Mouse (Mus musculus): ENCODE measurements around the gene Pla2g4f. TPM values are rescaled to one million over a fixed set of nuclear protein-coding genes. Genes with fewer than 3 reads are reported as not detected.

The Pla2g4f gene
- polyA plus RNA-seq, 1 experiment from 2014 or later, result 0.06 TPM

- ATAC-seq (ENCODE audit: low FRiP score, low read depth), result no peak
- Histone ChIP-seq H3K27me3 (no peaks in the 10 kb centered on the region), H3K4me2 (0 out of 2 replicates have a peak overlapping the region, but pooled peaks have one; percentile 15), H3K36me3 (no peaks in the 10 kb centered on the region), H3K4me1 (replicated peaks) (no peaks in the 10 kb centered on the region; the same call in 1 of the 2 replicates), H3K9me3 (no peaks in the 10 kb centered on the region), H3K9ac (no peak overlapping the region), H3K27ac (replicated peaks) (no peak overlapping the region), H3K4me3 (no peak overlapping the region)
- WGBS, result 3% methylated on average over 9 of the region's 9 CpGs
Measured at GRCm38 (mm10) chr2:120268635-120269034, 45.3 kb downstream of the Pla2g4f start.

- Histone ChIP-seq H3K27me3 (no peaks in the 10 kb centered on the region), H3K4me2 (no peak overlapping the region), H3K36me3 (no peaks in the 10 kb centered on the region), H3K9me3 (no peaks in the 10 kb centered on the region), H3K9ac (no peak overlapping the region), H3K4me3 (no peak overlapping the region), H3K27ac (replicated peaks) (no peak overlapping the region), H3K4me1 (replicated peaks) (no peaks in the 10 kb centered on the region; the same call in 1 of the 2 replicates)
- ATAC-seq (ENCODE audit: low FRiP score, low read depth), result no peak
- WGBS, result 76% methylated on average over 6 of the region's 6 CpGs
Measured at GRCm38 (mm10) chr2:120265523-120265922, 48.4 kb downstream of the Pla2g4f start.

- H3K9me3 ChIP-seq, result no peaks in the 10 kb centered on the region
- no peak overlapping the region for H3K4me2 ChIP-seq
- H3K4me3 ChIP-seq, result no peak overlapping the region
- H3K27me3 ChIP-seq, result no peaks in the 10 kb centered on the region
- ATAC-seq (ENCODE audit: low FRiP score, low read depth), result peak; percentile 45; the same call in 1 of the 2 replicates
- no peaks in the 10 kb centered on the region; the same call in 1 of the 2 replicates for H3K4me1 ChIP-seq (replicated peaks)
- 48% methylated on average over 10 of the region's 10 CpGs for WGBS
- H3K27ac ChIP-seq (replicated peaks), result no peak overlapping the region
- H3K36me3 ChIP-seq, result no peaks in the 10 kb centered on the region
- H3K9ac ChIP-seq, result no peak overlapping the region
Measured at GRCm38 (mm10) chr2:120264858-120265257, 49.1 kb downstream of the Pla2g4f start.

- no peaks in the 10 kb centered on the region for H3K9me3 ChIP-seq
- H3K36me3 ChIP-seq, result no peaks in the 10 kb centered on the region
- no peak for ATAC-seq (ENCODE audit: low FRiP score, low read depth)
- H3K9ac ChIP-seq, result no peak overlapping the region
- no peak overlapping the region for H3K4me2 ChIP-seq
- no peak overlapping the region for H3K4me3 ChIP-seq
- H3K27ac ChIP-seq (replicated peaks), result no peak overlapping the region
- WGBS, result 27% methylated on average over 1 of the region's 1 CpGs
- H3K4me1 ChIP-seq (replicated peaks), result no peaks in the 10 kb centered on the region; the same call in 1 of the 2 replicates
- no peaks in the 10 kb centered on the region for H3K27me3 ChIP-seq
Measured at GRCm38 (mm10) chr2:120262876-120263275, 51.1 kb downstream of the Pla2g4f start.

GRCm38 (mm10) chr2:120261346-120261745 is 52.6 kb downstream of the Pla2g4f start:
- Histone ChIP-seq H3K4me1 (replicated peaks) (no peaks in the 10 kb centered on the region; the same call in 1 of the 2 replicates), H3K4me2 (no peak overlapping the region), H3K9ac (no peak overlapping the region), H3K36me3 (no peaks in the 10 kb centered on the region), H3K27ac (replicated peaks) (no peak overlapping the region), H3K27me3 (no peaks in the 10 kb centered on the region), H3K9me3 (no peaks in the 10 kb centered on the region), H3K4me3 (no peak overlapping the region)
- 85% methylated on average over 3 of the region's 3 CpGs for WGBS
- no peak for ATAC-seq (ENCODE audit: low FRiP score, low read depth)

GRCm38 (mm10) chr2:120256259-120256658 is 57.7 kb downstream of the Pla2g4f start:
- Histone ChIP-seq H3K27ac (replicated peaks) (no peak overlapping the region), H3K4me2 (no peak overlapping the region), H3K9ac (no peak overlapping the region), H3K4me3 (no peak overlapping the region), H3K36me3 (no peaks in the 10 kb centered on the region), H3K9me3 (no peaks in the 10 kb centered on the region), H3K27me3 (no peaks in the 10 kb centered on the region), H3K4me1 (replicated peaks) (no peaks in the 10 kb centered on the region)
- ATAC-seq (ENCODE audit: low FRiP score, low read depth), result no peak

GRCm38 (mm10) chr2:120252644-120253043 is 61.3 kb downstream of the Pla2g4f start:
- no peaks in the 10 kb centered on the region for H3K9me3 ChIP-seq
- ATAC-seq (ENCODE audit: low FRiP score, low read depth), result no peak
- no peak overlapping the region for H3K4me2 ChIP-seq
- H3K27ac ChIP-seq (replicated peaks), result no peak overlapping the region
- 89% methylated on average over 6 of the region's 6 CpGs for WGBS
- H3K4me3 ChIP-seq, result no peak overlapping the region
- H3K4me1 ChIP-seq (replicated peaks), result no peaks in the 10 kb centered on the region
- no peaks in the 10 kb centered on the region for H3K36me3 ChIP-seq
- no peak overlapping the region for H3K9ac ChIP-seq
- H3K27me3 ChIP-seq, result no peaks in the 10 kb centered on the region

Other genes with a start within 250 kb of the Pla2g4f start
- gene Ehd4, start 159.6 kb downstream of the Pla2g4f start, polyA plus RNA-seq (2015; fragmentation: Nextera tagmentation; extraction: Ambion mirVana), result 18.9 and 19.8 TPM in 2 replicates
- gene Pla2g4e, start 68.8 kb downstream of the Pla2g4f start, polyA plus RNA-seq (2015; fragmentation: Nextera tagmentation; extraction: Ambion mirVana), result 4.7 and 4.8 TPM in 2 replicates
- not detected in 2 replicates for gene Pla2g4d, start 25.0 kb downstream of the Pla2g4f start, polyA plus RNA-seq (2015; fragmentation: Nextera tagmentation; extraction: Ambion mirVana)
- gene Vps39, start 39.0 kb upstream of the Pla2g4f start, polyA plus RNA-seq (2015; fragmentation: Nextera tagmentation; extraction: Ambion mirVana), result 42.7 and 43.1 TPM in 2 replicates
- gene Ganc, start 89.7 kb upstream of the Pla2g4f start, polyA plus RNA-seq (2015; fragmentation: Nextera tagmentation; extraction: Ambion mirVana), result 8.3 and 11.1 TPM in 2 replicates
- gene Tmem87a, start 89.9 kb upstream of the Pla2g4f start, polyA plus RNA-seq (2015; fragmentation: Nextera tagmentation; extraction: Ambion mirVana), result 5.1 and 6.7 TPM in 2 replicates
- gene Capn3, start 141.9 kb upstream of the Pla2g4f start, polyA plus RNA-seq (2015; fragmentation: Nextera tagmentation; extraction: Ambion mirVana), result 0.80 and 1.1 TPM in 2 replicates
- 39.3 and 43.1 TPM in 2 replicates for gene Zfp106, start 249.7 kb upstream of the Pla2g4f start, polyA plus RNA-seq (2015; fragmentation: Nextera tagmentation; extraction: Ambion mirVana)